Mouse (Mus musculus) heart, adult 2 months (tissue): ENCODE measurements at regions not wholly inside any gene's neighbourhood (a gene's known extent, or its start where the extent isn't known, plus 50 kb on each side); places are given as distances from the start of the nearest gene placed in this dataset.

Experiments used
- DNase-seq, 2 experiments: peaks; one replicate each; pipeline ENCODE4 v3.0.0; 2021
- H3K27ac ChIP-seq: fragments of 200-600 bp; 2 replicates; pipeline ENCODE4 v1.8.1; 2022
- H3K27me3 ChIP-seq: fragments of 200-500 bp; 2 replicates; pipeline ENCODE4 v1.6.1; 2012; ENCODE audit warnings: mild to moderate bottlenecking, low read length, inconsistent platforms, mixed read lengths; ENCODE audit not compliant: control insufficient read depth, insufficient read depth
- H3K36me3 ChIP-seq: fragments of 200-500 bp; 2 replicates; pipeline ENCODE4 v1.6.1; 2012; ENCODE audit warnings: low read length, inconsistent platforms; ENCODE audit not compliant: control insufficient read depth, insufficient read depth
- H3K4me1 ChIP-seq: fragments of 200-500 bp; 2 replicates; pipeline ENCODE4 v1.6.1; 2011; ENCODE audit warnings: low read length; ENCODE audit not compliant: control insufficient read depth, insufficient read depth
- H3K4me3 ChIP-seq: fragments of 200-600 bp; 2 replicates; pipeline ENCODE4 v1.8.1; 2022
- H3K79me2 ChIP-seq: fragments of 200-500 bp; replicated peaks from 2 replicates; pipeline ENCODE4 v1.6.1; 2012; ENCODE audit warnings: mild to moderate bottlenecking, inconsistent platforms, low read length, moderate library complexity, mixed read lengths; ENCODE audit not compliant: control insufficient read depth, insufficient read depth
- H3K9ac ChIP-seq: fragments of 200-500 bp; 2 replicates; pipeline ENCODE4 v1.6.1; 2012; ENCODE audit warnings: low read depth, mild to moderate bottlenecking, control low read depth, inconsistent platforms, low read length, mixed read lengths
- CTCF ChIP-seq: fragments of 200-600 bp; IDR thresholded peaks from 2 replicates; pipeline ENCODE4 v1.8.1; 2022; ENCODE audit warnings: antibody characterized with exemption, mild to moderate bottlenecking, moderate library complexity
- EP300 ChIP-seq: fragments of 200-500 bp; IDR thresholded peaks from 2 replicates; pipeline ENCODE4 v1.6.1; 2011; ENCODE audit warnings: low read depth, low read length, control low read depth; ENCODE audit not compliant: insufficient read depth
- POLR2A ChIP-seq: fragments of 200-500 bp; IDR thresholded peaks from 2 replicates; pipeline ENCODE4 v1.6.1; 2011; ENCODE audit warnings: mild to moderate bottlenecking, low read depth, low read length, control low read depth; ENCODE audit not compliant: insufficient read depth
- WGBS: fragments of 180-500 bp; shearing (Covaris S2); methylation state at CpG from one replicate; pipeline ENCODE4 v1.1.7; 2018; 5-methylcytosine and 5-hydroxymethylcytosine counted together
- intact Hi-C: fragments of 180-260 bp; cut with DNase I; formaldehyde crosslinking; loops from one replicate; pipeline ENCODE4 v1.15.1; 2025

- 79% methylated on average over 5 of the region's 5 CpGs for WGBS
- Histone ChIP-seq H3K79me2 (no peaks in the 10 kb centered on the region), H3K9ac (no peak overlapping the region), H3K4me3 (no peak overlapping the region), H3K27me3 (no peaks in the 10 kb centered on the region), H3K36me3 (no peaks in the 10 kb centered on the region), H3K4me1 (no peaks in the 10 kb centered on the region), H3K27ac (no peak overlapping the region)
- intact Hi-C loops = loop anchor here (5.0 kb wide), 1 partner anchor 97 kb away; no protein-coding TSS in a partner anchor
- no peak for DNase-seq
- TF ChIP-seq POLR2A (no peak), CTCF (no peak), EP300 (no peak)
Measured at GRCm38 (mm10) chr13:119280622-119281021, 147.8 kb upstream of the Paip1 start.

- Histone ChIP-seq H3K4me3 (no peak overlapping the region), H3K9ac (no peak overlapping the region), H3K79me2 (no peaks in the 10 kb centered on the region), H3K27ac (no peak overlapping the region), H3K27me3 (no peaks in the 10 kb centered on the region), H3K4me1 (no peaks in the 10 kb centered on the region), H3K36me3 (no peaks in the 10 kb centered on the region)
- peak; percentile 41 to 70 for DNase-seq
- intact Hi-C loops = loop anchor here (1.0 to 5.0 kb wide), 2 partner anchors 80 to 94 kb away; no protein-coding TSS in a partner anchor
- TF ChIP-seq POLR2A (no peak), CTCF (peak; percentile 86), EP300 (no peak)
- WGBS = 38% methylated on average over 6 of the region's 6 CpGs
Measured at GRCm38 (mm10) chr13:119283448-119283847, 145.0 kb upstream of the Paip1 start.

DNA sequence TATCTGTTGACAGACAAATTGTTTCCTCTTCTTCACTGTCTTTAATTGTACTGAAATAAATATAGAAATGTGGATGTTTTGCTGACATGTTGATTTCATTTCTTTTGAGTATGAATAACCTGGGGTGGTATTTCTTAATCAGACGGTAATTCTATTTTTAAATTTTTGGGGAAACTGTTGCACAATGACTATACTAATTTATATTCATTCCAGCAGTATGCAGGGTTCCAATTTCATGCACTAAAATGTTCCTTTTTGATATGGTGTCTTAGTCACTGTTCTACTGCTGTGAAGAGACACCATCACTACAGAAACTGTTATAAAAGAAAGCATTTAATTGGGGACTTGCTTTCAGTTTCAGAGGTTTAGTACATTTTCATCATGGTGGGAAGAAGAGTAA is 119.2 kb upstream of the Paip1 start:
- DNase-seq = no peak
- intact Hi-C loops = no loop called here
- Histone ChIP-seq H3K9ac (no peak overlapping the region), H3K27me3 (no peaks in the 10 kb centered on the region), H3K4me3 (no peak overlapping the region), H3K27ac (no peak overlapping the region), H3K79me2 (no peaks in the 10 kb centered on the region), H3K4me1 (no peaks in the 10 kb centered on the region), H3K36me3 (no peaks in the 10 kb centered on the region)
- no peak for TF ChIP-seq POLR2A
- 63% methylated on average over 1 of the region's 1 CpGs for WGBS

- TF ChIP-seq POLR2A (no peak), CTCF (no peak), EP300 (no peak)
- DNase-seq = no peak
- no peaks in the 10 kb centered on the region for H3K4me1 ChIP-seq
- H3K4me3 ChIP-seq = no peak overlapping the region
- intact Hi-C loops = no loop called here
- no peaks in the 10 kb centered on the region for H3K36me3 ChIP-seq
- H3K27me3 ChIP-seq = no peaks in the 10 kb centered on the region
- H3K79me2 ChIP-seq = no peaks in the 10 kb centered on the region
- H3K27ac ChIP-seq = no peak overlapping the region
- no peak overlapping the region for H3K9ac ChIP-seq
- 81% methylated on average over 3 of the region's 3 CpGs for WGBS
Measured at GRCm38 (mm10) chr13:119310013-119310412, 118.4 kb upstream of the Paip1 start.

DNA sequence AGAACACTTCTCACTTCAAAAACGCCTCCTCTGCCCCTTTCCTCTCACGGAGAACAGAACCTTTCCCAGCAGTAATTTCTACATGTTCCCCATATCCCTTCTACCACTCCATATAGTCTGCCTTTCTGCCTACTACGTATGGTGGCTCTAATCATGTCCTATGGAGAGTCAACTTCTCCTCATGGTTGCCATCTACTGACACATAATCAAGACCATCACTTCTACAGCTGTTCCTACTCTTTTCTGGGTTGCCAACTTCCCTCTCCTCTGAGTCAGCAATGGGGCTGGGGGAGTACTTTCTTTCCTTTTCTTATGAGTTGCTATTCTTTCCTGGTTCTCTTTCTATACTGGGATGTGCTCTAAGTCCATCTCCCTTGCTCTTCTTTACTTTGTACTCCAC is 114.0 kb upstream of the Paip1 start:
- 60% methylated on average over 3 of the region's 3 CpGs for WGBS
- DNase-seq = no peak
- Histone ChIP-seq H3K79me2 (no peaks in the 10 kb centered on the region), H3K4me1 (no peaks in the 10 kb centered on the region), H3K36me3 (no peaks in the 10 kb centered on the region), H3K4me3 (no peak overlapping the region), H3K27ac (no peak overlapping the region), H3K9ac (no peak overlapping the region), H3K27me3 (no peaks in the 10 kb centered on the region)
- TF ChIP-seq CTCF (no peak), EP300 (no peak), POLR2A (no peak)
- intact Hi-C loops = no loop called here

DNA sequence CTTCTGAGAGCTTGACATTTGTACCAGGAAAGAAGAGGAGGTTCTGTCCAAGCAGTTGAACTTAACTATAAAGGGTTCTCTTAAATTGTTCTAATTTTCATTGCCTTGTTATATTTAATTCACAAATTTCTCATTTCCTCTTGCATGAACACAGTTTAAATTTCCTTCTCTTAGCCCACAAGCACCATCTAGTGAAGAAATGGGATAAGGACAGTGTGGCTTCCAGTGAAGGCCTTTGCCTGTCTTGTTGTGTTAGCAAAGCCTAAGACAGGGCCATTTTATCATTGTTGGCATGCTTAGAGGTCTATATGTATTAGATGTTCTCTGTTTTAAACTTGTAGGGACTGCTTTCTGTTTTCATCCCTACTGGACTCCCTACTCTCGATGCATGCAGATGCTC is 110.0 kb upstream of the Paip1 start:
- no peak overlapping the region for H3K9ac ChIP-seq
- no peaks in the 10 kb centered on the region for H3K79me2 ChIP-seq
- DNase-seq = no peak
- WGBS = 71% methylated on average over 1 of the region's 1 CpGs
- H3K4me3 ChIP-seq = no peak overlapping the region
- no peaks in the 10 kb centered on the region for H3K27me3 ChIP-seq
- TF ChIP-seq CTCF = peak; percentile 52
- TF ChIP-seq EP300 = no peak
- no peak for TF ChIP-seq POLR2A
- H3K4me1 ChIP-seq = no peaks in the 10 kb centered on the region
- no peak overlapping the region for H3K27ac ChIP-seq
- no peaks in the 10 kb centered on the region for H3K36me3 ChIP-seq
- intact Hi-C loops = no loop called here
